Mouse (Mus musculus): Measurements from ENCODE around the gene Gm20388.

Gene Gm20388

DNA sequence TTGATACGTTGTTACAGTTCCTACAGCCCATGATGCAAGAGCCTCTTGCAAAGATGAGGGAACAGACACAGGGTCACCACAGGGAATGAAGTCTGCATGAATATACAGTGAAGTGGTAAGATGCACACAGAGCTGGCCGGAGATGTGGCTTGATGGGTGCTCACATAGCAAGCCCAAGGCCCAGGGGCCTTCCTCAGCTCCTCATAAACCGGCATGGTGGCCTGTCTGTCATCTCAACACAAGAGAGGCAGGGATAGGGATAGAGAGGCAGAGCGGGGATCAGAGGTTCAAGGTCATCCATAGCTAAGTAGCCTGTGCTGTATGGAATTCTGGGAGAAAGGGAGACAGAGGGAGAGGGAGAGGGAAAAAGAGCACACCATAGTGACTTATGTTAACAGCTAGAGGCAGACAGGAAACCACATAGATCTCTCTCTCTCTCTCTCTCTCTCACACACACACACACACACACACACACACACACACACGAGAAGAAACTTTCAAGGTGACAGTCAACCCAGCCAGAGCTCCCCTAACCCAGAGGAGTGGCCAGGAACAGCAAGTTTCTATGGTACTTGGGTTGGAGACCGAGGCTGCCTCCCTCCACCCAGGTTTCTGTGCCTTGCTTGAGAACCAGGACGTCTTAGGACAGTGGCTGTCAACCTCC, 493.1 kb downstream of the Gm20388 start:
- DNase-seq = no peak

DNA sequence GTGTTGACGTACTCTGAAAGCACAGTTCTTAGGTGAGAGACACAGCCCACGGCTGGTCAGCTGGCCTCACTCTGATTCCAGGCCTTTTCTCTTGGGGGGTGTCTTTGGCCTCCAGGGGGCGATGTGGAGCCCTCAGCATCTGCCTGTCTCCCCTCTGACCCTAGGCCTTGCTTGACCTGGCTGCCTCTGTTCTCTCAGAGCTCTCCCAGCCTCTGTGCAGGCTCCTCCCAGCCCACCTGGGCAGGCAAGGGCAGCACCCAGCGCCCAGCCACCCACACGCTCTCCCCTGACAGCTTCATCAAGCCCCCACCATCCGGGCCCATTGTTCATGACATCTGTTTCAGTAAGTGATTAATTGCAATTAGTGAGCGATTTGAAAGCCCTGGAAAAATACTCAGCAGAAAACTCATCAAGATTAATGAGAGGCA, 494.0 kb downstream of the Gm20388 start:
- DNase-seq = no peak

DNA sequence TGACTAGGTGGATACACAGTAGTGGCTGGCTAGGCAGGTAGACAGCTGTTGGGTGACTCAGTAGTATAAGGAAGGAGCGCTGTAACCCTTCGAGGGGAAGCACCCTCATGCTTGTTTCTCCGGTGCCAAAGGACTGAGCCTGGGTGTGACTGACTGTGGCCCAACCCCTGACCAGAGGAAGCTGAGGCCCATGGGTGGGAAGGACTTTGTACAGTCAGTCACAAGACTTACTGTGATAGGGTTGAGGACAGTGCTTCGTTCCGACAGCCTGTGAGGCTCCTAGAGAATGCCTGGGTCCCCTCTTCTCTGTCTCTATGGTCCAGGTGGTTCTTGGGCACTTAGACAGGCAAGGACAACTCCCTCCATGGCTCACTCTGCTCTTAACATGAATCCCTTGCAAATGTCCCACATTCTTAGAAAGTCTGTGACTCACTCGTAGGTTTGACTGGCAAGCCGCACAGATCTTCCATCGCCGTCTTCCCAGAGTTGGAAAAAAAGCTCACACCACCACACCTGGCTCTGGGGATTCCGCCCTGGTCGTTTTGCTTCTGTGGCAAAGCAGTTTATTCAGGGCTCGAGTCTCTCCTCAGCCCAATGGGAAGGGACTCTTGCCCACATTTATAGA, 495.5 kb downstream of the Gm20388 start:
- no peak for DNase-seq

DNA sequence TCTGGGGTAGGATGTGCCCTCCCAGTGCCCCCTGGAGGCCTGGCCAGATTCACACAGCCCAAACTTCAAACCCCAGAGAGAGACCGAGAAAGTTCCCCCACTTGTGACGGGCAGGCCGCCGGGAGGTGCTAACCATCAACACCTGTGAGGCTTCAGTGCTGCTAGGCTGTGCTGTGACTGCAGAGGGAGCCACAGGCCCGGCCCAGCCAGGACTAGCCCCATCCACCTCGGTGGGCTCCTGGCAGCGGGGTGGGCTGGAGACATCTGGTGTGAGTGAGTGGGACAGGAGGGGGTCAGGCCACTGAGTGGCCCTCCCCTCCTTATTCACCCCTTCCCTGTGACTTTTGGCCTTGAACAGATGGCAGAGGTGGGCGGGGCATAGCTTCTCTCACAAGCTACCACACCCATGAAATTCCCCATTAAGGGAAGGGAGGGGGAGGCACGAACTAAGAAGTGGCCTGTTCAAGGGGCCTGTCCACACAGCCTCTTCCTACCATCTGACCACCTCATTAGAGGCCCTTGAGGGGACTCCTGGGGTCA, 497.1 kb downstream of the Gm20388 start:
- DNase-seq = peak; percentile 41 to 65

DNA sequence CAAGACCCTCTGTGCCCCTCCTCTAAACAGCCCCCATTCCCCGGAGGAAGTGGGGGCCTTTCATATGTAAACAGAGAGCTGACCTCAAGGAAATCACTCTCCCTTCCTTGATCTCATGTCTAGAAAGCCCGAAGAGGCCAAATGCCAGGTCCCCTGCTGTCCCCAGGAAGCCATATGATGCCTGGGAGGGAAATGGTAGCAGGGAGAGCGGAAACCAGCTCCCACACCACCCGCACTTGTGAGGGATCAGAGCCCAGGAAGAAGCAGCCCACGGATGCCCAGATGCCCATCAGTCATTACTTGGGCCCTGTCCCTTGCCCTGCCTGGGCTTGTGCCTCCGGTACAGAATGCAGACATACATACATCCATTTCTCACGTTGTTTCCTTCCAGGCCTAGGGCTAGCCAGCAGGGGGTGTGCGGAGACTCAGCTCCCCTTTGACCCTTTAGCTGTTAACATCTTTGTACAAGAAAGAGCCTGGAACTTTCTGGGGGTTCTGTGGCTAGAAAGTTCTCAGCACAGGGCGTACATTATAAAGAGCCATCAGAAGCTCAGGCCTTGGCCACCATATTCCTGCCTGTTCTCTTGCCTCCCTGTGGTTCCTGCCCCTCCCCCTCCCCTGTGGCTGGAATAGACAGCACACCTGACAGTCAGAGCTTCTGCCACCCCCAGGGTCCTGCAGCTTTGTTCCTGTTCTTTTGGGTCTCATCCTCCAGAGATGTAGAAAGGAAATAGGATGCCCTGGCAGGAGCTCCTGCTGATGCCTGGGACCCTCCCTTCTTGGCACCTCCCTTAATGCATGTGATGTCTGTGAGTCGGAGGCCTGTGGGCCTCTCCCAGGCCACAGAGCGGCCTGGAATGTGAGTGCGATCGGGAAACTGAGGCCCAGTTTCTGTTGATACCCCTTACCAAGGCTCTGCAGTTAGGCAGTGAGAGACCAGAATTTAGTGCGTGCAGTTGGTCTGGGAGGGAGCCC, 497.9 kb downstream of the Gm20388 start:
- DNase-seq = no peak

DNA sequence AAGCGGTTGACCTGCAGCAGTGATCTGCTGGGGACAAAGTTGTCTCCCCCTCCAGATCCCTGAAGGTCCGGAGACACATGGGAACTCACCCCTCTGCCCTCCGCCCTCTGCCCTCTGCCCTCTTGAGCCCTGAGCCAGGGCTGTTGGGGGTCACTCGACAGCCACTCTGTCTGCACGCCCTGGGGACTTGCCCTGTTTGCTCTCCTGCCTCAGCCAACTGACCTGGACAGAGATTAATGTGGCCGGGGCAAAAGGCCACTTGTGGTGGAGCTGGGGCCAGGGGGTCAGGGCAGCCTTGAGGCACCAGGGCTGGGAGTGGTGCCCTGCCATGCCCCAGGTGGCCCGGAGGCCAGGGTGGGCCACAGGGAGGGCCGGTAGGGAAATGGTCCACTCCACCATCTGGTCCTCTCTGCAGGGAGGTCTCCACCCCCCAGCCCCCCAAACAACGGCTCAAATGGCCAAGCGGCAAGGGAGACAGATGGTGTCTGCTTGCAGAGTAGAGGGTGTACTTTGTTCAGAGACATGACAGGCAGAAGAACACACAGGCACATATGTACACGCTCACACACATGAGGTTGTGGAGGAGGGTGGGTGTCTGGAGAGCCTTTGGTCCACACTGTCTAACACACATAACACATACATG, 498.9 kb downstream of the Gm20388 start:
- DNase-seq = no peak

DNA sequence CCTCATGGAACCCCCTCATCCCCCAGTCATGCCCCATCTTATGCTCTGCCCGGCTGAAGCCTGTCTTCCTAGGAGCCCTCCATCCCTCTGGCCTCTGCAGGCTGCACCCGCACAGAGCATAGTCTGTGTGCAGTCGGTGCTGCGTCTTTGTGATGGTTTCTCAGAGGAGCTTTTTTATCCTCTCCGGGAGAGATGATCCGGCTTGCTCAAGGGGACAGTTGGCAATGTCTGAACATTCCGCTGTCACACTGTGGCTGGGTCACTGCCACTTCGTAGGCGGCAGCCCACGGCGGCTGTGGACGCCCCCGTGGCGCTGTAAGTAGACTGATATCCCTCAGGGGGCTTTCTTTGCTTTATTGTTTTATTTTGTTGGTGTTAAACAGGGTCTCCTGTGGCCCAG, 500.4 kb downstream of the Gm20388 start:
- no peak for DNase-seq

DNA sequence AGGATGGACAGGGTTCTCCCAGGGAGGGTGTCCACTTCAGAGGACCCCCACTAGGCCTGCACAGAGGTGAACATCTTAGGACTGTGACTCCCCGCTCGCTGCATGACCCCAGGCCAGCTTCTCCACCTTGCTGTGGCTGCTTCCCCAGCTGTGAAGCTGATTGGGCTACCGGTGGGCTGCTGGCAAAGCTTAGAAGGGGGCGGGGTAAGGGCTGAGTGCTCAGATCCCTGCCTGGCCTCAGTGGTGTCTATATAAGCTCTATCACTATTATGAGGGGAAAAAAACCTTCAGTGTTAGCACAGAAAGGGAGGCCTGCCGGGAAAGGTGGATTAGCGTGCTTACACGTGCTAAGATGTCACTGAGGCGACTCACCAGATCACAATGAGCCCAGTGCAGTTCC, 501.2 kb downstream of the Gm20388 start:
- no peak for DNase-seq

DNA sequence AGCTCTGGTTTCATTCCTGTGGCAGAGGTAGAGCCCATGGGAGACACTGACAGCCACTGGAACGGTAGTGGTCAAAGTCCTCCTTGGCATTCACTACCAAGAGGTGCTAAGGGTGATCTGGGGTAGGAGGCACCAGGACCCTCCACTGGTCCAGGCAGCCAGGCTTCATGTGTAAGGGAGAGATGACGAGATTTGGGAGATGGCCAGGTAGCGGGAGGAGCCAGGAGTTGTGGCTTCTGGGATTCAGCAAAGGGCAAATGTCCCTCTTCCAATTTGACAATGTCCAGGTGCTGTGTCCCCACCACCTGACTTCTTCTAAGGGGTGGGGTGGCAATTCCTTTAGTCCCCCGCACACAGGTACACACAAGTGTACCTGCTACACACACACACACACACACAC, 501.7 kb downstream of the Gm20388 start:
- no peak for DNase-seq

DNA sequence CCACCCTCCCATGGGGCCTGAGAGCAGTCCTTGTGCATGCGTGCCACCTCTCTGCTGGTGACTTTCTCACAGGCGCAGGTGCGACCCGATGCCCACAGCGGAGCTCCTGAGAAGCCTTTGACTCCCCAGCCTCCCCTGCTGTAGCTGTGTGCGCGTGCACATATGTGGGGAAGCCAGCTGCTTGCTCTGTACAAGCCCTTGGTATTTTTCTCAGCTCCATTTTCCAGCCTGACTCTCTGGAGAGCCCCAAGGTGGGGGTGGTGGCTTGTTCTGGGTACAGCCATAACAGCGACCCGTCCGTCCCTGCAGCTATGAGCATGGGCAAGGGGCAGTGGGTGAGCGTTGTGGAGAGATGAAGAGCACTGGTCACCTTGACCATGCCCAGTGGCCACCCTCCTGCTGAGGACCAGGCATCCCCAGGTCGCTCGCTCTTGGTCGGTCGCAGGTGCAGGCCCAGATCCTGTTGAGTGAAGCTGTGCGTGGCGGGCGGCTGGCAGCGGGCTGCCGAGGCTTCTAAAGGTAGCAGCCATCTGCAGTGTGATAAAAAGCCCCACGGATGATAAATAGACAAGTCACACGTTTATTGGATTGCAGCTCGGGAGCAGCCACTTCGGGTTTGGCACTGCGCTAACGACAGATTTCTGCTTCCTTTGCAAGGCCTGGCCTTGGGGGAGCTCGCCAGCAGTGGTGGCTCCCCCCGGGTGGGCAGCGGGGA, 502.4 kb downstream of the Gm20388 start:
- peak; percentile 55 to 69 for DNase-seq

DNA sequence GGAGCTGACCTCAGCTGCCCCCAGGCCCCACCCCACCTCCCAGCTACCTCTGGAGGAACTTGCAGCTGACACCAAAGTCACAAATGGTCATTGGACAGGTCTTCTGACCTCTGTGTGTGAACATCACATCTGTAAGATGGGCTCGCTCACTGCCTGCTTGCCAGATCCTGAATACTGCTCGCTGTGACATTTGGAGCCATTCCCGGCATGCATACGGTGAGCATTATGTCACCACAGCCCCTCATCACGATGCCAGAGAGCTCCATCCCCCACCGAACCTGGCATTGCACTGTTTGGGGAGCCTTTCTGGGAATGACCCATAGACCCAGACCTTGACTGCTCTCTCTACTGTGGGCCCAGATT, 503.0 kb downstream of the Gm20388 start:
- no peak for DNase-seq

DNA sequence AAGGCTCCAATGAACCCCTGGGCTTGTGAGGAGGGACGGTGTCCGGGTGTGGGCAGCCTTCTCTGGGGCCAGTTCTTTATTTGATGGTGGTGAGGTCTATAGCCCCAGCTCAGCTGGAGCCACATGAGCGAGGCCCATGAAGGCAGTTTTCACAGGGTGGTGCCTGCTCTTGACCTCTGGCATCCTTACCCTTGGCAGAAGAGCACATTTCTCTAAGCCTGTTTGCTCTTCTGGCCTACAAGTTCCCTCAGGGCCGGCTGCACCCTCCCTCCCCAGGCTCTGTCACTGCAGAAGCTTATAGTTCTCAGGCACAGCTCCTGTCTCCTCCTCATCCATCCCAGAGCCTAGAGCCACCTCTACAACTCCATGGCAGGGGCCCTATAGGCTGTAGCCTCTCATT, 503.6 kb downstream of the Gm20388 start:
- no peak for DNase-seq

DNA sequence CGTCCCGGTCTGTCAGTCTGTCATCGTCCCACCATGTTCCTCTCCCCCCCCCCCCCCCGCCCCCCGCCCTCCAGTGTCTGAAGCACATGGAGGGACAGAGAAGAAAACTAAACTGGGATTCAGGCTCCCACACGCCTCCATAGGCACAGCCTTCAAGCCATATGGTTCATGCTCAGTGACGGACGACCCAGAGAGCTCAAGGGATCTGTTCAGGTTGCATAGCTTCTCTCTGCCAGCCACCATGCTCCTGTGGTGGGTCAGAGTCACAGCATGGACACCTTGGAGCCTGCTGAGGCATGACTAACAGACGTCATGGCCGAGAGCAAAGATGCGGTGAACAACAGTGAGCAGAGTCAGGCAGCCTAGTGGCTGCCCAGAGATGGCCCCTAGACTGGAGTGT, 504.8 kb downstream of the Gm20388 start:
- DNase-seq = no peak

DNA sequence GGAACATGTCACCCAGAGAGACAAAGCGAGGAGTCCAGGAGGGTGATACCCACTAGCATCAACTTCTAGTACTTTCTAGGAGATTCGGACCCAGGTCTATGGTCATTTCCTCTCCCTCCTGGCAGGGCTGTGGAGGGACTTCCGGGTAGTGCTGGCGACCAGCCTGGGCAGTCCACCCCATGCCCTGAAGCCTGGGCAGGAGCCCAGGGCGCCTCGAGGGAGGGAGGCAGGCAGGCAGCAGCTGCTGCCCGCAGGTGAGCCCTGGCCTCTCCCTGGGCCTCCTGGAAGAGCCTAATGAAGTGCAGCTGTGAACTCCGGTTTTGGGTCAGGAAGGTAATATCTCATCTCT, 505.5 kb downstream of the Gm20388 start:
- no peak for DNase-seq

DNA sequence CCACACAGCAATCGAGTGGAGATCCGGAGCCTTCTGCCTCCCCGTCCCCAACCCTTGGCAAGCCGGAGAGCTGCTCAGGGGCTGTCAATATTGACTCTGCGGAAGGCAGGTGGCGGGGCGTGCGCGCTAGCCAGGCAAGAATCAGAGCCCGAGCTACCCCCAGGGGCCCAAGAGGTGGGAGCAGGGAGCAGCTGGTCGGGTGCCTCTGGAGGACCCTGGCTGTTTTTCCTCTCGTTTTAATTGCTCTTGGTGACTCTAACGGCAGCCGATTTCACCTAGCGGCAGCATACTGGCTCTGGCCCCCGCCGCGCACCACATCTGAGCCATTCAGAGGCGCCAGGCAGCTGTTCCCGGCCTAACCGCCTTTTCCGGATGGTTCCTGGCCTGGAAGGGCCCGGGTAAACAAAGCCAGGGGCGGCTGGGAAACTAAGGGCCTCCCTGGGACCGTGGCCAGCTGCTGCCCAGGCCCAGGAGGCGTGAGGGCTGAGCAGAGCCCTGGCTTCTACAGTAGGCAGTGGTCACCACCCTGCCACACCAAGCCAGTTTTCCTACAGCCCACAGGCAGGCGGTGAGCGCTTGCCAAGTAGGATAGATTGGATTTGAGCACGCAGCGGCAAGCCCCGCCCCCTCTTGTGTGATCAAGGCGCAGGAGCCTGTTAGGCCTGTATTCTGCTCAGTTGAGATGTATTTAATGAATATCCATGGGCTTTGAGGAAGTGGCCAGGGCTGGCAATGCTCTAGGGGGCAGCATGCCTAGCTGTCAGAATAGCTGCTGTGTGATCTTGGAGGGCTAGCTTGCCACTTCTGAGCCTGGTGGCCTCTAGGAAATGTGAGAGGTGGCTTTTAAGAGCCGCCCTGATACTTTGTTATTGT, 506.1 kb downstream of the Gm20388 start:
- peak; percentile 35 to 46 for DNase-seq

DNA sequence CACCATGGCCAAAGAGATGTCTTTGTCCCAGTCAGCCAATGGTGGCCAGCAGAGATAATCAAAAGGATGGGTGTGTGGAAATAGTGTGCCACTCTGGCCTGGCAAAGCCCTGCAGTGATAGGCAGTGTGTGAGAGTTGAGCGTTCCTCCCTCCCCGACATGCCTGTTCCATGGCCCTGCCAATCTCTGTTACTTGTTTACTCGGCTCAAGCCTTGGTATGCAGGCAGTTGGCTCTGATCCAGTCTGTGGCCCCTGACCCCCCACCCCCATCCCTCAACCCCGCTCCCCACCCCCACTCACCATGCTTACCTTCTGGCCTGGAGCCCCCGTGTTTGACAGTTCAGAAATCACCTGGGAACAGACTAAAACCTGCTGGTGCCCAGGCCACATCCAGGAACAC, 507.5 kb downstream of the Gm20388 start:
- DNase-seq = no peak

DNA sequence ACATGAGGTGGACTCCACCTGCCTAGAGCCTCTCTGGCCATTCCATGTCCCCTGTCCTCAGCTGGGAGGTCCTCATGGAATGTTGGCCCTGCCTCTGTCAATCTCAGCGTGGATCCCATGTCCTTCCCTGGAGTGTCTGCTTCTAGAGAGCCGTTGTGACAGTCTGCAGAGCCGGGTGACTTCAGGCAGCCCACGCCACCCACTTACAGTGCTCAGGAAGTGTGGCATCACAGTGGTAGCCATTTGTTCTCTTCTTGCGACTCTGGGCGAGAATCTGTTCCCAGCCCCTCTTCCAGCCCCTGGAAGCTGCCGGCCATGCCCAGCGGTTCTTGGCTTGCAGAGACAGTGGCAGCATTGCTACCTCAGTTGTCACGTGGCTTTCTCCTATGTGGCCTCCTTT, 509.0 kb downstream of the Gm20388 start:
- no peak for DNase-seq

DNA sequence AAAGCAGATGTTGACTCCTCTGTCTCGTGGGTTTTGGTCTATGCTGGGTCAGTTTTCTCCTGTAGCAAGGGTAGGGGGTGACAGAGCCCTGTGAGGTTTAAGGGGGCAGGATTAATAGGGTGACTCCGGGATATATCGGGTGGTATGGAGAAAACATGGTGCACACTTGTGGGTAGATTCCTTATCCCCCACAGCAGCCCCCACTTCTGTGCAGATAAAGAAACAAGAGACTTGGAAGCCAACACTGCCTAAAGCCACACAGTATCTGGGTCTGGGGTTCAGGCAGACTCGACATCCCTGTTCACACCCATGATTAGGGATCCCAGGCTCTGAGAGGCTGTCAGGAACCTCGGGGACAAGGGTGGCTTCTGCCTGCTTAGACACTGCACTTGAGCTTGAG, 509.6 kb downstream of the Gm20388 start:
- no peak for DNase-seq

DNA sequence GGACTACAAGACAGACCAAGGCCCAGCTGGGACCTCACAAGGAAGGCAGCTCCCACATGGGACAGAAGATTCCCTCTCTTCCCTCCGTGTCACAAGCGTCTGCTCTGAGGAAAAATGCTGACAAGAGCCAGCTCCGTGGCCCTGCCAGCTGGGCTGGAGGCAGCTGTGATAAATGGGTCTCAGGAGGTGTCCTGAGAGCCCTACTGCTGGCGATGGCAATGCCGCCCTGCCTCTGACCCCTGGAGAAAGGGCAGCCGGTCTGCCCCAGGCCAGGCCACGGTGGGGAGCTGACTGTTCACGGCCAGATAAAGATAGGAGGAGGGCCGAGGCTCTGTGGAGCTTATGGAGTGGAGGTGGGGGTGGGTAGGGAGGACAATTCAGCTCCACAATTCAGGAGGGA, 511.0 kb downstream of the Gm20388 start:
- no peak for DNase-seq

DNA sequence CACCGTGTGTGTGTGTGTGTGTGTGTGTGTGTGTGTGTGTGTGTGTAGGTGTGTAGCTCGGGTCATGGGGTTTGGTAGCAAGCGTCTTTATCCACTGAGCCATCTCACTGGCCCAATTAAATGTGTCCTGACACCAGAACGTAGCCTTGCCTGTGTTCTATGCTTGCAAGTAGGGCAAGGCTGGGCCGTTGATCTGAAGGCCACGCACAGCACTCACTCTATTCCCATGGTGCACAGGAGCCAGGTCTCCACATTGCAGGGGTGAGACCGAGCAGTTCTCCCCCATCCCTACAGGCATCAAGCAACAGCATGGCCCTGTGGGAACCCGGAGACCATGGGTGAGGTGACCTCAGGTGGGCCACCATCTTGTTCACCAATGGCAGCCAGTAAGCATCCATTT, 511.6 kb downstream of the Gm20388 start:
- DNase-seq = no peak

DNA sequence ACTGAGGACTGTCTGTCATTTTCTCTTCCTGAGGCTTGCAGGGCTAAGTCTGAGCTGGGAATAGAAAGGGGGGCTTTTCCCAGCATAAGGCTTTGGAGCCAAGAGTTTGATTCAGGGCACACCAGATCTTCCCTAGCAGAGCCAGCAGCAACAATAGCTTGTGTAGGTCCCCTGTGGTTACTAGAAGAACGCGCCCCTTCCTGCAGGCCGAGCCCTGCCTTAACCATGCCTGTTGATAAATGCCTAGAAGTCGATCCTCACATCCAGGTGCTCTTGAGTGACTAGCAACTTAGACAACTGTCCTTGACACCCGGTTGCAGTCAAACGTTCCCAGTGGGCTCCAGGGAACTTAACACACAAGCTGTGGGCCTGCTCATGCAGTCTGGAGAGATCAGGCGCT, 512.9 kb downstream of the Gm20388 start:
- no peak for DNase-seq

DNA sequence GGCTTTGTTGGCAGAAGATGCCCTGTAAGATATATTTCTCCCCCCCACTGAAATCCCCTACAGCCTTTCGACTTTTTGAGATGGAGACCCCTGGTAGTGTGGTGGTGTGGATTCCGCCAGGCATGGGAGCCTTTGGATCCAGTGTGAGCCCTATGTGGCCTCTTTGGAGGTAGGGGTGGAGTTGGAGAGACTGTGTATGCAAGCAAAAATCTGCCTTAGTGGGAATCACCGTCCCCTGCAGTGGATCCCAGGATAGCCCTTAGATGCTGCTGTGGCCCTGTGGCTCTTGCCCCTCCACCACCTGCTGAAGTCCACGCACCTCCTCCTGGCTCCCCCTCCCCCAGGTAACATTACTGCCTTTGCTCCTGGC, 514.2 kb downstream of the Gm20388 start:
- no peak for DNase-seq
